Mouse (Mus musculus) hindbrain, embryonic 14.5 days (tissue): ENCODE measurements around the gene Mrps25. TPM values are rescaled to one million over a fixed set of nuclear protein-coding genes. Genes with fewer than 3 reads are reported as not detected.

Experiments
- ATAC-seq: fragments of 200-750 bp; cut with Nextera tagmentation; 2 replicates; pipeline ENCODE4 v1.8.0; 2017; ENCODE audit warnings: moderate number of reproducible peaks, mild to moderate bottlenecking, moderate TSS enrichment, moderate library complexity; ENCODE audit not compliant: low FRiP score
- DNase-seq: peaks from one replicate; pipeline ENCODE4 v3.0.0-alpha.2; 2015; ENCODE audit warnings: low spot score
- H3K27ac ChIP-seq: fragments of 300-500 bp; sonication (generic); 2 replicates; pipeline ENCODE4 v1.5.1; 2014; ENCODE audit warnings: mild to moderate bottlenecking, moderate library complexity
- H3K27me3 ChIP-seq: fragments of 300-500 bp; sonication (generic); 2 replicates; pipeline ENCODE4 v1.6.1; 2014; ENCODE audit warnings: mild to moderate bottlenecking, low read length, mixed read lengths; ENCODE audit not compliant: control insufficient read depth, insufficient read depth
- H3K36me3 ChIP-seq: fragments of 300-500 bp; sonication (generic); replicated peaks from 2 replicates; pipeline ENCODE4 v1.6.1; 2014; ENCODE audit not compliant: control insufficient read depth, insufficient read depth
- H3K4me1 ChIP-seq: fragments of 300-500 bp; sonication (generic); replicated peaks from 2 replicates; pipeline ENCODE4 v1.6.1; 2014; ENCODE audit warnings: antibody characterized with exemption, low read length, mixed read lengths; ENCODE audit not compliant: control insufficient read depth, insufficient read depth
- H3K4me2 ChIP-seq: fragments of 300-500 bp; sonication (generic); replicated peaks from 2 replicates; pipeline ENCODE4 v1.6.1; 2014; ENCODE audit warnings: mild to moderate bottlenecking, moderate library complexity
- H3K4me3 ChIP-seq: fragments of 300-500 bp; sonication (generic); replicated peaks from 2 replicates; pipeline ENCODE4 v1.5.1; 2014; ENCODE audit warnings: mild to moderate bottlenecking, low read length
- H3K9ac ChIP-seq: fragments of 300-500 bp; sonication (generic); 2 replicates; pipeline ENCODE4 v1.6.1; 2014
- H3K9me3 ChIP-seq: fragments of 300-500 bp; sonication (generic); 2 replicates; pipeline ENCODE4 v1.6.1; 2016; ENCODE audit warnings: low read length; ENCODE audit not compliant: control insufficient read depth
- WGBS: fragments of 180-500 bp; shearing (Covaris S2); extraction: QIAGEN DNeasy Blood & Tissue Kit; methylation state at CpG from one replicate; pipeline ENCODE4 v1.1.7; 2014; 5-methylcytosine and 5-hydroxymethylcytosine counted together
- polyA plus RNA-seq: library from polyadenylated mRNA; unstranded; fragments of >200 nt; fragmentation: Nextera tagmentation; extraction: Ambion mirVana; gene quantifications from 2 replicates; pipeline ENCODE4 v1.2.1, GENCODE M21; 2014

Mrps25 gene
- 57.3 and 65.0 TPM in 2 replicates for polyA plus RNA-seq

GRCm38 (mm10) chr6:92183621-92184131, at the start of gene Mrps25:
Gene Mrps25, minus strand, starts transcription at chr6:92184033.
- Histone ChIP-seq H3K9ac (peak within 1 kb of the TSS; percentile 80), H3K4me2 (peak within 1 kb of the TSS; percentile 57), H3K4me1 (peaks cover 15% of the 10 kb centered on the region), H3K9me3 (0 out of 2 replicates have a peak, but pooled peaks cover 9% of the 10 kb centered on the region), H3K27ac (peak within 1 kb of the TSS; percentile 67), H3K27me3 (no peaks in the 10 kb centered on the region), H3K4me3 (peak within 1 kb of the TSS; percentile 66), H3K36me3 (peaks cover 21% of the 10 kb centered on the region)
- under 1% methylated on average over 42 of the region's 42 CpGs for WGBS
- ATAC-seq = peak; percentile 94
- DNase-seq = peak; percentile 85

GRCm38 (mm10) chr6:92231762-92232161, 47.9 kb upstream of the Mrps25 start:
- Histone ChIP-seq H3K4me1 (no peaks in the 10 kb centered on the region), H3K9me3 (no peaks in the 10 kb centered on the region), H3K4me3 (no peak overlapping the region), H3K4me2 (no peak overlapping the region), H3K36me3 (no peaks in the 10 kb centered on the region), H3K9ac (no peak overlapping the region), H3K27me3 (no peaks in the 10 kb centered on the region), H3K27ac (no peak overlapping the region)
- WGBS = 75% methylated on average over 4 of the region's 4 CpGs
- DNase-seq = no peak
- no peak for ATAC-seq

DNA sequence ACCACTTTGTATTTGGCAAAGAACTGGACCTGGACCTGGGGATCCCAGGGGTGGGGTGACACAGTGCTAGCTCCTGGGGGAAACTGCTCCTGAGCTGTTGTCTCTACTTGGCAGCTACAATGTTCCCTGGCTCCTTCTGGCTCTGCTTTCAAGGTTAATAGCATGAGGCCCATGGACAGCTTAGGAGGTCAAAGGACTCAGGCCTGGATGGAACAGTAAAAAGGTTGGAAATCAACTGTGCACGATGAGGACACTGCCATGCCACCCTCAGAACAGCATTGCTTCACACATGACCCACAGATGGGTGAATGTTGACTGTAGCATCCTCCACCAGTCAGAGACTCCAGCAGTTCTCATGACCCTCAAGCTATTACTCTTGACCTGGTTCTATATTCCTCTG, 47.5 kb upstream of the Mrps25 start:
- H3K36me3 ChIP-seq = no peaks in the 10 kb centered on the region
- ATAC-seq = no peak
- no peak for DNase-seq
- 79% methylated on average over 1 of the region's 1 CpGs for WGBS
- no peaks in the 10 kb centered on the region for H3K9me3 ChIP-seq
- H3K27ac ChIP-seq = no peak overlapping the region
- no peak overlapping the region for H3K4me3 ChIP-seq
- no peaks in the 10 kb centered on the region for H3K27me3 ChIP-seq
- H3K4me2 ChIP-seq = no peak overlapping the region
- no peak overlapping the region for H3K9ac ChIP-seq
- no peaks in the 10 kb centered on the region for H3K4me1 ChIP-seq

DNA sequence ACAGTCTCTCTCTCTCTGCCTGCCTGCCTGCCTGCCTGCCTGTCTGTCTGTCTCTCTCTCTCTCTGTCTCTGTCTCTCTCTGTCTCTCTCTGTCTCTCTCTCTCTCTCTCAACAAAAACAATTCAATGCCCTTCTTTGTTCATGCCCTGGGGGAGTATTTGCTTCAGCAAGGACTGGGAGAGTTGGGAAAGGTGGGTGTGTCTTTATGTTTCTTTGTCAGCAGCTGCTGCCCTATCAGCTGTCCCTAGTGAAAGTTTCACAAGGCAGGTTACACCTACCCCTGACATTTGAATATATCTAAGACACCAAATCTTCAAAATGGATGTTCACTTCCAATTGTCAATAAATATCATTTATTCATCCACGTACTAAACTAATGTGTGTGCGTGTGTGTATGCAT, 45.8 kb upstream of the Mrps25 start:
- Histone ChIP-seq H3K4me2 (no peak overlapping the region), H3K36me3 (no peaks in the 10 kb centered on the region), H3K27me3 (no peaks in the 10 kb centered on the region), H3K9me3 (no peaks in the 10 kb centered on the region), H3K4me1 (no peaks in the 10 kb centered on the region), H3K27ac (no peak overlapping the region), H3K9ac (no peak overlapping the region), H3K4me3 (no peak overlapping the region)
- WGBS = 91% methylated on average over 2 of the region's 2 CpGs
- DNase-seq (no peak), ATAC-seq (no peak)

DNA sequence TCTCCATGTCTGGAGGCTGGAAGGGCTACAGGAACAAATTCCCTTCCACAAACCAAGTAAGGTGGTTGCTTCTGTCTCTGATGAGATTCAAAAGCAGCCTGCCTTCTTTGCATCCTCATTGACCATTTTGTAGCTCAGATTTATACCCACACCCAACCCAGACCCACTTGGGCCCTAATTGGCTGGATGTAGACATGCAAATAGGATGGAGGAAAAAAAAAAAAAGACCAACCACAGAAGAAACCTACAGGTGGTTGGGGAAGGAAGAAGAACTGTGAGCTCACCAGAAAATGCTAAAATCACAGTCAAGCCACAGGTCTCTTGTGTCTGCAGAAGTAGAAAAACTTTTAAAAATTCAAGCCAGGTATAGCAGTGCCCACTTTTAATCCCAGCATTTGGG, 45.3 kb upstream of the Mrps25 start:
- ATAC-seq (no peak), DNase-seq (no peak)
- Histone ChIP-seq H3K4me3 (no peak overlapping the region), H3K4me1 (no peaks in the 10 kb centered on the region), H3K36me3 (no peaks in the 10 kb centered on the region), H3K27me3 (no peaks in the 10 kb centered on the region), H3K4me2 (no peak overlapping the region), H3K9ac (no peak overlapping the region), H3K9me3 (no peaks in the 10 kb centered on the region), H3K27ac (no peak overlapping the region)

DNA sequence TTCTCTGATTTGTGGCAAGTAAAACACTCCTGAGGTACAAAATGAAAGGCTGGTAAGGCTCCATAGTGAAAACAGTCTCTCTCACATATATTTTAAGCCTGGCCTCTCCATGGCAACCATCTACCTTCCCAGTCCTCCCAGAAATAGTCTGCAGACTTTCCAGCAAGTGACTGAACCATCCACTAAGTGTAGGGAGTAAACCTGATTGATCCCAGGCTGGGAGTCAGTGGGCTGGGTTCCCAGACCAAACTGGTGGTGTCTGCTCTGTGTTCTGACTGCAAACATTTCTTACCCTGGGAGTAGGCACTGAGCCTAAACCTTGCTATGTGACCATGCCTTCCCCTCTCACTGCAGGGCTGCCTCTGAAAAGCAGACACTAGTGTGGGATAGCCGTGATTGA, 41.1 kb upstream of the Mrps25 start:
- WGBS = 91% methylated on average over 1 of the region's 1 CpGs
- Histone ChIP-seq H3K9ac (no peak overlapping the region), H3K27me3 (no peaks in the 10 kb centered on the region), H3K27ac (no peak overlapping the region), H3K4me2 (no peak overlapping the region), H3K4me3 (no peak overlapping the region), H3K4me1 (no peaks in the 10 kb centered on the region), H3K36me3 (no peaks in the 10 kb centered on the region), H3K9me3 (no peaks in the 10 kb centered on the region)
- DNase-seq (no peak), ATAC-seq (no peak)

DNA sequence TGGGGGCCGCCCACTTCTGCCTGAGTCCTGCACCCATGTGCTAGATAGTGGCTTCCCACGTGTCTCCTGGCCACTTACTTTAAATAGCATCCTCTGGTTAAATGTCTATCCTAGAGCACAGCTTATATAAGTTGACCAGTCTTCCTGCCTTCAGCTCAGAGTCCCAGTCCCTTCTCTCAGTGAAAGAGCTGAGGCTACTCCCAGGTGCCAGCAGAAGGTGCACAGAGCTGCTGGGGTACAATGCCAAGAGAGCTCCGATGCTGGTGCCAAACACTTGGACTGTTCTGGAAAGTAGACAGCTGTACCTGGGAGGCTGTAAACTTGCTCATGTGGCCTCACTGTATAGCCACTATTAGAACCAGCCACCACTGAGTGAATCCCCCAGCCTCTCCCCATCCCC, 38.2 kb upstream of the Mrps25 start:
- no peaks in the 10 kb centered on the region for H3K9me3 ChIP-seq
- DNase-seq = no peak
- no peaks in the 10 kb centered on the region for H3K4me1 ChIP-seq
- no peak overlapping the region for H3K27ac ChIP-seq
- H3K4me2 ChIP-seq = no peak overlapping the region
- no peaks in the 10 kb centered on the region for H3K36me3 ChIP-seq
- no peak overlapping the region for H3K9ac ChIP-seq
- no peaks in the 10 kb centered on the region for H3K27me3 ChIP-seq
- WGBS = 87% methylated on average over 3 of the region's 3 CpGs
- H3K4me3 ChIP-seq = no peak overlapping the region
- ATAC-seq = no peak

DNA sequence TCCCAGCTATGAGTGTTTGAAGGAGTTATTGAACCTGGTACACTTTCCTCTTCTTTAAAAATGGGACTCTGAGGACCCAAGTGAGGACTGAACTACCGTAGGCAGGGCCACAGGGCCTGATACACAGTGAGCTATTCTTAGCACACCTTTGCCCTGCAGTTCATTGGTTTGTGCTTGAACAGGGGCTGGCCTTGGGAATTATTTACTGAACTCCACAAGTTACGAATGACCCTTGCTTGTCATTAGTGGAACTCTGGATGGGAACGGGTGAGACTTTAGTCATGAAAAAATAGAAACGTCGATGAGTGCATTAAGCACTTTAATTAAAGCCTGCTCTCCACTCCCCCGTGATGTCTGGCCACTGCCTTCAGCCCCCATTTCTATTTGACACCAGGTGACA, 37.8 kb upstream of the Mrps25 start:
- no peaks in the 10 kb centered on the region for H3K27me3 ChIP-seq
- H3K9me3 ChIP-seq = no peaks in the 10 kb centered on the region
- H3K4me2 ChIP-seq = no peak overlapping the region
- H3K9ac ChIP-seq = no peak overlapping the region
- no peak overlapping the region for H3K27ac ChIP-seq
- H3K36me3 ChIP-seq = no peaks in the 10 kb centered on the region
- 79% methylated on average over 6 of the region's 6 CpGs for WGBS
- no peak for ATAC-seq
- no peaks in the 10 kb centered on the region for H3K4me1 ChIP-seq
- DNase-seq = no peak
- no peak overlapping the region for H3K4me3 ChIP-seq

GRCm38 (mm10) chr6:92219445-92219844, 35.6 kb upstream of the Mrps25 start:
- ATAC-seq = 0 out of 2 replicates have a peak, but pooled peaks have one; percentile 18
- WGBS = 60% methylated on average over 3 of the region's 3 CpGs

More at GRCm38 (mm10) chr6:92219445-92219844, 35.6 kb upstream of the Mrps25 start:
- no peak overlapping the region for H3K4me2 ChIP-seq
- H3K4me1 ChIP-seq = no peaks in the 10 kb centered on the region
- H3K27ac ChIP-seq = no peak overlapping the region
- no peak overlapping the region for H3K9ac ChIP-seq
- H3K9me3 ChIP-seq = no peaks in the 10 kb centered on the region
- H3K4me3 ChIP-seq = no peak overlapping the region
- H3K36me3 ChIP-seq = no peaks in the 10 kb centered on the region
- no peaks in the 10 kb centered on the region for H3K27me3 ChIP-seq
- DNase-seq = peak; percentile 68
